ENCODE assay signal across 27 mouse cellular contexts in the genomic region with DNA sequence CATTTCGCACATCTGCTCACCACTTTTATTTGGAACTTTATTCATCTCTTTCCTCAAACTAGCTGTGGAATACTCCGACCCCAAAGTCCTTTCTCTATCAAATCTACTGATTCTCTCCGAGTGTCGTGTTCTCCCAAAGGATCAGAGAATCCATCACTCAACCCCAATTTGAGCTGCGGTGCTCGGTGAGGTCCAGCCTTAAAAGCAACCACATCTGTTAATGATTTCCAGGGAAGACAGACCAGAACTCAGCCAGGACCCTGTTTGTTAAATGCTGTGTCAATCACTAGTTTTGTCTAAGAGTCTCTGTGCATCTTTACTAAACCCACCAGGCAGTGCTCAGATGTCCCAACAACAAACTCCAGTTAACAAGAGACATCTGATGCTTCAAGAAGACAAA.
"Had no signal": no experiment of that assay in that cellular context is flagged by ENCODE, and none has a peak within 500 bp of the region (broad histone marks: within the 10 kb centered on the region; RNA-seq: fewer than 3 reads in every experiment).

No protein-coding gene starts in this region.

- H3K27ac ChIP-seq: heart, adult 2 months; heart, embryonic 13.5 days; heart, embryonic 15.5 days; hindbrain, embryonic 13.5 days; hindbrain, embryonic 15.5 days; hindbrain, postnatal 0 days; layer of hippocampus, adult 2 months; left cerebral cortex, adult 2 months; limb, embryonic 10.5 days; limb, embryonic 12.5 days; liver, embryonic 13.5 days; liver, embryonic 15.5 days had no signal

- H3K36me3 ChIP-seq: heart, embryonic 13.5 days; heart, embryonic 15.5 days; hindbrain, embryonic 13.5 days; hindbrain, embryonic 15.5 days; limb, embryonic 10.5 days; limb, embryonic 12.5 days; liver, embryonic 13.5 days; liver, embryonic 15.5 days had no signal

- ATAC-seq: liver, postnatal 0 days had no signal

- H3K9ac ChIP-seq: heart, embryonic 13.5 days; heart, embryonic 15.5 days; hindbrain, embryonic 13.5 days; hindbrain, embryonic 15.5 days; limb, embryonic 12.5 days; liver, embryonic 13.5 days; liver, embryonic 15.5 days; liver, postnatal 0 days had no signal

- DNase-seq: gastrocnemius, postnatal 14 days; gastrocnemius, postnatal 36 days; heart, adult 11 months; heart, adult 2 months; heart, postnatal 14 days; heart, postnatal 36 days; kidney, adult 11 months; kidney, adult 2 months; kidney, adult 9 months; kidney, postnatal 10 days; kidney, postnatal 25 days; kidney, postnatal 4 days; liver; liver, embryonic 13.5 days; liver, postnatal 0 days had no signal

- H3K4me1 ChIP-seq: heart, embryonic 15.5 days; liver, embryonic 13.5 days; liver, embryonic 15.5 days had no signal

- H3K4me3 ChIP-seq: heart, adult 2 months; heart, embryonic 13.5 days; heart, embryonic 15.5 days; hindbrain, embryonic 13.5 days; hindbrain, embryonic 15.5 days; layer of hippocampus, adult 2 months; left cerebral cortex, adult 2 months; limb, embryonic 10.5 days; limb, embryonic 12.5 days; liver, embryonic 13.5 days; liver, embryonic 15.5 days had no signal

- H3K9me3 ChIP-seq: heart, embryonic 13.5 days; heart, embryonic 15.5 days; hindbrain, embryonic 13.5 days; hindbrain, embryonic 15.5 days; limb, embryonic 10.5 days; limb, embryonic 12.5 days; liver, embryonic 13.5 days; liver, embryonic 15.5 days had no signal

- H3K27me3 ChIP-seq: heart, embryonic 13.5 days; heart, embryonic 15.5 days; hindbrain, embryonic 15.5 days; limb, embryonic 12.5 days; liver, embryonic 13.5 days; liver, embryonic 15.5 days had no signal

- H3K4me2 ChIP-seq: heart, embryonic 11.5 days; heart, embryonic 13.5 days; heart, embryonic 15.5 days; hindbrain, embryonic 13.5 days; hindbrain, embryonic 15.5 days; limb, embryonic 12.5 days; liver, embryonic 11.5 days; liver, embryonic 13.5 days; liver, embryonic 15.5 days had no signal
